Mouse (Mus musculus) hindbrain, embryonic 10.5 days (tissue): Measurements from ENCODE around the gene Dynlt1f. TPM values are rescaled to one million over a fixed set of nuclear protein-coding genes. Genes with fewer than 3 reads are reported as not detected.
"Not testable (repeated sequence)": the region's sequence is repeated elsewhere in the genome, so short reads cannot be mapped to it uniquely, and the experiment has no call there.

Experiments used
- DNase-seq: peaks from one replicate; pipeline ENCODE4 v3.0.0-alpha.2; 2017; ENCODE audit warnings: low spot score
- H3K27ac ChIP-seq: fragments of 300-500 bp; sonication (generic); 2 replicates; pipeline ENCODE4 v1.5.1; 2016; ENCODE audit warnings: mild to moderate bottlenecking, moderate library complexity
- H3K27me3 ChIP-seq: fragments of 300-500 bp; sonication (generic); 2 replicates; pipeline ENCODE4 v1.6.1; 2016; ENCODE audit warnings: mild to moderate bottlenecking; ENCODE audit not compliant: poor library complexity, insufficient read depth, severe bottlenecking
- H3K36me3 ChIP-seq: fragments of 300-500 bp; sonication (generic); 2 replicates; pipeline ENCODE4 v1.6.1; 2016; ENCODE audit warnings: mild to moderate bottlenecking, moderate library complexity
- H3K4me1 ChIP-seq: fragments of 300-500 bp; sonication (generic); replicated peaks from 2 replicates; pipeline ENCODE4 v1.6.1; 2016; ENCODE audit warnings: mild to moderate bottlenecking
- H3K4me3 ChIP-seq: fragments of 300-500 bp; sonication (generic); 2 replicates; pipeline ENCODE4 v1.5.1; 2016; ENCODE audit warnings: mild to moderate bottlenecking, moderate library complexity
- H3K9me3 ChIP-seq: fragments of 300-500 bp; sonication (generic); 2 replicates; pipeline ENCODE4 v1.6.1; 2016; ENCODE audit warnings: mild to moderate bottlenecking, moderate library complexity
- WGBS: fragments of 180-500 bp; shearing (Covaris S2); methylation state at CpG from one replicate; pipeline ENCODE4 v1.1.7; 2016; 5-methylcytosine and 5-hydroxymethylcytosine counted together
- polyA plus RNA-seq: library from polyadenylated mRNA; unstranded; fragments of >200 nt; fragmentation: Nextera tagmentation; extraction: Ambion mirVana; gene quantifications from 2 replicates; pipeline ENCODE4 v1.2.1, GENCODE M21; 2016

The Dynlt1f gene
- polyA plus RNA-seq, 1 experiment from 2014 or later, result 329 TPM

DNA sequence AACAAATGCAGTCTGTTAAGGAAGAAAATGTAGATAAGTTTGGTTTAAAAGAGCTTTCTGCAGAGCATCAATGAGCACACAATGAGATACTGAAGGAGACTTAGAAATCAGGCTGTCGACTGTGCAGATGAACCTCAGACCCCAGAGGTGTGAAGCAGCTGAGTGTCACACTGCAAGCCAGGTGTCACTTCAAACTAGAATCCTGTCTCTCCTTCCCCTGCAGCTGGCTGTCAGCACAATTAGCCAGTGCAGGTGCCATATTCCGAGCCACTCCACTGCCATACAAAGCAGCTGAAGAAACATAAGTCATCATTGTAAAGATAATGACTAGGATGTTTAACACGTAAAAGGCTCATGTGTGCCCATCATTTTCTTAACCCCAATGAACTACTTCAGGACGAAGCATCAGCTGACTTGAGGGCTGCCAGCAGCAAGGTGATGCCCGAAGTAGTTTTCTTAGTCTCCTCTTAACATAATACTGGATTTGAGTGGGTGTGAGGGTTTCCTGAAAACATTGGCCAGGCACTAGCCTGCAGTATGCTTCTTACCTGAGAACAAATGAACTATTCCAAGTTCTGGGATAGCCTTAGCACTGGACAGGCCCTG, 2.3 kb downstream of the Dynlt1f start:
- not testable (repeated sequence) for DNase-seq, H3K4me3 ChIP-seq, H3K9me3 ChIP-seq, H3K4me1 ChIP-seq, H3K27ac ChIP-seq, H3K36me3 ChIP-seq, H3K27me3 ChIP-seq
- 94% methylated on average over 4 of the region's 5 CpGs for WGBS

DNA sequence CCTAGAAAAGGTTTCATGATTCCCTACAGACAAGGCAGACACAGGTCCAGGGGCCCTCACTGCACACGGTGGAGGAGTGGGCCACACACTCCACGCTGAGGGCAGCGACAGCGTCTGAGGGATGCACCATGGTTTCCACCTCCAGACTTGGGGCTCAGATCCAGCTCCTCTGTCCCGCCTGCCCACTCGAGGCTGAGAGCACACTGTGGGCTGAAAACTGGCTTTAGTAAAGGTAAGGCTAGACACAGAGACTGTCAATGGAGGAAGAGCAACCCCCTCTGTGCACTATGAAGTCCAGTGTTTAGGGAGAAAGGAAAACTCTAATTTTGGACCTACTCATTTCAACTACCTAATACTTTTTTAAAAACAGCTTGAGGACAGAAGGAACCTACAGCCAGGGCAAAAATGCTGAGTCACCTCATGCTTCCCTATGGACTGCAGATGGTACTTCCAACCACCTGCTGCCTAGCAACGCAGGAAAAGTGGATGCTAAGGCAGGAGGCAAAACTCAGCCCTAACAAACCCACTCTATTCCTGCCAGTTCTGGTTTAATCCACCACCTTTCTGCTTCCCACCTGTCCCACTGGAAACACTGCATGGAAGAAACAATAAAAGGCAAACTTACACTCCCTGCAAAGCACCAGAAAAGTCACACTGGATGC, 4.7 kb downstream of the Dynlt1f start:
- peaks cover 16% of the 10 kb centered on the region for H3K36me3 ChIP-seq
- not testable (repeated sequence) for H3K9me3 ChIP-seq, DNase-seq, H3K27ac ChIP-seq, H3K4me3 ChIP-seq, H3K4me1 ChIP-seq, H3K27me3 ChIP-seq
- WGBS, result 93% methylated on average over 7 of the region's 7 CpGs

DNA sequence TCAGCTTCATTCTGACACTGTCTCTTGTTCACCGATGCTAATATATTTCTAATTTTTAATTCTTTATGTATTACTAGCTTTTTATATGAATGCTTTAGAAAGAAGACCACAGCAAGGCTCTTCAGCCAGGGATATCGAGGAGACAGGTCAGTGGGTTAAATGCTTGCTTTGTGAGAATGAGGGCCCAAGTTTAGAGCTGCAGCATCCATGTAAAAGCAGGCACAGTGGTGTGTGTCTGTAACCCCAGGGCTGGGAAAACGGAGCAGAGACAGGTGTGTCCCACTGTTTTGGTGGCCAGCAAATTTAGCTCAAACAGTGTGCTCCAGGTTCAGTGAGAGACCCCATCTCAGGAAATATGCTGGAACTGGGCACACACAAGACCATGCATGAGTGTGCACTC, 8.2 kb downstream of the Dynlt1f start:
- peaks cover 13% of the 10 kb centered on the region for H3K36me3 ChIP-seq
- DNase-seq, H3K4me1 ChIP-seq, H3K27me3 ChIP-seq, H3K9me3 ChIP-seq, H3K27ac ChIP-seq, H3K4me3 ChIP-seq: not testable (repeated sequence)
- 93% methylated on average over 3 of the region's 3 CpGs for WGBS

DNA sequence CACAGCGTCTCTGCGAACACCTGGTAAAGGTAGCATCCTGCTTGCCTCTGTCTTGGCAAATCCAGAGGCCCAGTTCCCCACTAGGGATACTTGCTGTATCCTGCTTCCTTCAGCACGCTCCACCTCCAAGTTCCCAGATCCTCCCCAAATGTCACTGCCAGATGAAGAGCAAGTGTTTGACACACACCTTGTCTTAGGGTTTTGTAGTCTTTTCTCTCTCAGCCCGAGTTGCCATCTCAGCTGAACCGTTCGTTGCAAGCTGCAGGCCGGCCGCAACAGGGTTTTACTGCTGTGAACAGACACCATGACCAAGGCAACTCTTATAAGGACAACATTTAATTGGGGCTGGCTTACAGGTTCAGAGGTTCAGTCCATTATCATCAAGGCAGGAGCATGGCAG, 8.9 kb downstream of the Dynlt1f start:
- not testable (repeated sequence) for H3K4me3 ChIP-seq, H3K4me1 ChIP-seq, H3K27me3 ChIP-seq, DNase-seq, H3K9me3 ChIP-seq, H3K27ac ChIP-seq
- peaks cover 13% of the 10 kb centered on the region for H3K36me3 ChIP-seq
- WGBS, result 93% methylated on average over 8 of the region's 8 CpGs

DNA sequence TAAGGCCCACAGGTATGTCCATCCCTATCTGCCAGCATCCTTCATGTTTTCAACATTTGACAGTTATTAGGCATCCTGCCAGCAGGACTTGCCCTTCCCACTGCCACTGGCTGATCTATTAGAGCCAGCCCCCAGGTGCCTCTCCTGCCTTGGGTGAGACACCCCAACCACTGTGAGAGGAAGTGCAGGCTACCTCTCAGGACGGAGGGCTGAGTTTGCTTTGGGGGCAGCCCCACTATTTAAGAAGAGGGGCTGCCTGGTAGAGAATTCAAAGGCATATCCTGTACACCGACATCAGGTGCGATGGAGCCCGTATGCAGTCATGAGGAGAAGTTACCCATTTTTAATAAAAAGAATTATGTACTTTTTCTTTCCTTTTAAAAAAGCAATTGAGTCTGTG, 10.0 kb downstream of the Dynlt1f start:
- not testable (repeated sequence) for H3K27me3 ChIP-seq, H3K4me3 ChIP-seq, H3K27ac ChIP-seq, H3K36me3 ChIP-seq, DNase-seq, H3K9me3 ChIP-seq, H3K4me1 ChIP-seq
- 90% methylated on average over 4 of the region's 4 CpGs for WGBS

DNA sequence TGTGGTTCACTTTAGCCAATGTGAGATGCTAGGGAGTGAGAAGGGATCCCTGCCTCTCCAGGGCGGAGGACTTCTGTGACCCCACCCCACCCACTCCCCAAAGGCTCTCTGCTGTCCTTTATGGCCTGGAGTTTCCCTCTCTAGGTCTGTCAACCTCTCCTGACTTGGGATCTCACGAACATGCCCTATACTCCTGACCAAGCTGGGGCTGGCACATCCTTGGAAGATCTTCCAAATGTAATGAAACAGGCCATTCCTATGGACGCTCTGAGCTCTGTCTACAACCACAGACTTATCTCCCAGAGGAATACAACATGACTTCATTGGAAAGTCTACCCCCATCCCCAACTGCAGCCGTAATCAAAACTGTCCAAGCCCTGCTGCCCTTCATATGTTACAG, 11.0 kb downstream of the Dynlt1f start:
- not testable (repeated sequence) for H3K27ac ChIP-seq, H3K27me3 ChIP-seq, DNase-seq, H3K4me1 ChIP-seq, H3K4me3 ChIP-seq, H3K36me3 ChIP-seq, H3K9me3 ChIP-seq
- 92% methylated on average over 4 of the region's 4 CpGs for WGBS

DNA sequence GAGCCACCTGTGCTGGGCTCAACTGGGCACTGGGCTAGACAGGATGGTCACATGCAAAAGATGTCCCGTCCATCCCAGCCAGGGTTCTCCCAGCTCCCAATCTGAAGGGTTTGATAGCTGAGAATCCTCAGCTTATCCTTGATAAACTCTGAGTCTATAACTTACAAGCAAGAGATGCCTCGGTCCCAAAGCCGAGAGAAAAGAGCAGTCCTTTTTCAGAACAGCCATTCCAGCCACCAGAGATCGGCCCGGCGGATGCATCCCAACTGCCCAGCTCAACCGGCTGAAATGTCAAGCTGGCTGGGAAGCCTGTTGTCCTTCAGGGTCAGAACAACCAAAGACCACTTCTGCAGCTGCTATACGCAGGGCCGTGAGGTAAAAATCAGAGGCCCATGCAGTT, 11.5 kb downstream of the Dynlt1f start:
- not testable (repeated sequence) for H3K27me3 ChIP-seq, H3K4me1 ChIP-seq, H3K27ac ChIP-seq, H3K36me3 ChIP-seq, DNase-seq, H3K9me3 ChIP-seq, H3K4me3 ChIP-seq
- 93% methylated on average over 9 of the region's 9 CpGs for WGBS

DNA sequence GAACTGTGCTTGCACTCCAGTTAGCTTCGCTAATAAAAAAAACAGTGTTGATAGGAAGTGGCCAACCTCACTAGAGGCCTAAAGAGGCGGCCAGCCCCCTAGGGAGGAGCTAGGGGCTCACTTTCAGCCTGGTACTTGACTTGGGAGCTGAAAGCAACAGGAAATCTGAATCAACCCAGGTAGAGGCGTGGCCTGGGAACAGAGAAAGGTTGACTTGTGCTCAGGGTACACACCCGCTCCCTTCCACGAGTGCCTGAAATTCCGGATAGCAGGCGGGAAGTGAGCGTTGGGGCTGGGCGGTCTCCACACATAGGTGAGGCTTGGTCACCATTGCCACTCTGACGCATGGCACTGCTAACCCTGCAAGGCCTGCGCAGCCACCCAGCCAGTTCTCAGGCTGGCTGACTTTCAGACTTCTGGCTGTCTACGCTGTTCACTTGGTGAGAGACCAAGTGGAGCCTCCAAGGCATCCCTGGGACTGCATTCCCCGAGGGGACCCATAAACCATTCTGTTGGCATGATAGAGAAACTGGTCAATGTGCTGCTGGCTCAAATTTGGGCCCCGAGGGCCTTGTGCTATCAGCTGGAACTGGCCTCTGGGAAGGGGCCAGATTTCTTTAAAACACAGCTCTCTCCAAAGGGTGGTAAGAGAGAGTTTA, 14.8 kb downstream of the Dynlt1f start:
- H3K4me3 ChIP-seq, H3K4me1 ChIP-seq, H3K27ac ChIP-seq, H3K36me3 ChIP-seq, DNase-seq, H3K9me3 ChIP-seq, H3K27me3 ChIP-seq: not testable (repeated sequence)
- 86% methylated on average over 14 of the region's 14 CpGs for WGBS

DNA sequence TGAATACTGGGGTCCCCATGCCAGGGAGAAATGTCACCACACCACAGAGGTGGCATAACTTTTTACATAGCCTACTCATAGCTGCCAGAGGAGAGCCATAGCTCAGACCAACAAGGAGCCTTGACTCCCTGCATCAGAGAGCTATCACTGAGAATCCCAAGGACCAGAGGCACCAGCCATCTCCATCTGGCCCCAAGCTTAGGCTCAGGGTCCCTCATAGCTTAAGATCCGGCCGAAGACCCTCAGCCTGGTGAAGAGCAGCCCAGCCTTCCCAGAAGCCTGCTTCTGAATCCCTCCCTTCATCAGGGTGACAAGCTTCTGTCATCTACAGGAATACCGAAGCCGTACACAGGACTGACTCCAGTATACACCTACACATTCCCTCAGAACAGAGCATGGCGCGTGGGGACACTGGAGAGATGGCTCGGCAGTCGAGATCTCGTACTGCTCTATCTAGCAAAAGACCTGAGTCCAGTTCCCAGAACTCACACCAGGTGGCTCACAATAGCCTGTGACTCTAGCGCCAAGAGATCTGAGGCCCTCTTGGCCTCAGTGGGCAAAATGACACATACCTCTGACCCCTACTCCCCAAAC, 15.6 kb downstream of the Dynlt1f start:
- H3K9me3 ChIP-seq, H3K4me1 ChIP-seq, H3K36me3 ChIP-seq, H3K27me3 ChIP-seq, DNase-seq, H3K27ac ChIP-seq, H3K4me3 ChIP-seq: not testable (repeated sequence)
- WGBS, result 87% methylated on average over 10 of the region's 10 CpGs

DNA sequence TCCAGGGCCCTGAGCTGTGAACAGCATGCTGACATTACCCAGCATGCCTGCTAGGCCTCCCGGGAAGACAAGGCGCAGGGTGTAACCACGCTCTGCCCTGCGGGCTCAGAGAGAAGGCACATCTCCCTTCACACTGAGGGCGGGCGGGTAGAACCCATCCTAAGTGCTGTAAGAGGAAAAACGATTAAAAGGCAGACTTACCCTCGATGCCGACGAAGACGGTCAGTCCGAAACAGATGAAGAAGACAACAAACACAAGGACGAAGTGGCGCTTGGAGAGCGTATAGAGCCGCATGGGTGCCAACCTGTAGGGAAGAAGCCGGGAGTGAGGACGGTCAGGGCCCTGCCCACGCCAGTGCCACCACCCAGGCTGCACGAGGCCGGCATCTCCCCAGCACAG, 16.2 kb downstream of the Dynlt1f start:
- not testable (repeated sequence) for H3K4me1 ChIP-seq, H3K27me3 ChIP-seq, H3K9me3 ChIP-seq, DNase-seq, H3K36me3 ChIP-seq, H3K27ac ChIP-seq, H3K4me3 ChIP-seq
- WGBS, result 94% methylated on average over 18 of the region's 21 CpGs

DNA sequence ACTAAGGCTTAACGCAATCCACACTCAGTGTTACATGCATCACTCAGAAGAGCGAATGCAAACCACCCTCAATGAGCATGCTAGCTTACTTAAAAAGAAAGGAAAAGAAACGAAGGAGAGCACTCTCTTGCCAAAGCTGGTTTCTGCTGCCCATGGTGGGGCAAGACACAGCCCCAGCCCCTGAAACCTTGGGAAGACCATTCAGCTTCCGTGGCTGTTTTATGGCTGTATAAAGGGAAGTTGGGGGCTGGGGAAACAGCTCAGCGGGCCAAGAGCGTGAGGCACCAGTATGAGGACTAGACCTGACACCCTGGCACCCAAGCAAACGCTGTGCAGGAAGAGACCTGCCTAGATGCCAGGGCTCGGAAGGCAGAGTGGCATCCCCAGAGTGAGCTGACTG, 17.3 kb downstream of the Dynlt1f start:
- H3K36me3 ChIP-seq, DNase-seq, H3K27me3 ChIP-seq, H3K4me1 ChIP-seq, H3K27ac ChIP-seq, H3K4me3 ChIP-seq, H3K9me3 ChIP-seq: not testable (repeated sequence)
- 88% methylated on average over 8 of the region's 8 CpGs for WGBS

DNA sequence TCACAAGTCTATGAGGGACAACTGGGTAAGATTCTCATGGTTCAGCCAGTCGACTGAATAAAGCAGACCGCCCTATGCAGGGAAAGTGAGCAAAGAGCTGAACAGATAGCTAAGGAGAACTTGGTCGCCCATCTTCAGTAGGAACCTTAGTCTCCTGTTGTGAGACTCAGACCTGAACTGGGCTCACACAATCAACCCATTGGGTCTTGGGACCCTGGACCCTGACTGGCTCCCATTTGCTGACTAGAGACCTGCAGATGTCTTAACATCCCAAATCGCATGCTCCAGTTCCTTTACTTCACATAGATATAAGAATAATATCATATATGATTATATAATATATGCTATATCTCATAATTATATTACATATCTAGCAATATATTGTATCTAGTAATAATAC, 18.3 kb downstream of the Dynlt1f start:
- not testable (repeated sequence) for H3K4me3 ChIP-seq, H3K27ac ChIP-seq, H3K4me1 ChIP-seq, H3K9me3 ChIP-seq, H3K36me3 ChIP-seq, DNase-seq, H3K27me3 ChIP-seq
- WGBS, result 94% methylated on average over 4 of the region's 4 CpGs

DNA sequence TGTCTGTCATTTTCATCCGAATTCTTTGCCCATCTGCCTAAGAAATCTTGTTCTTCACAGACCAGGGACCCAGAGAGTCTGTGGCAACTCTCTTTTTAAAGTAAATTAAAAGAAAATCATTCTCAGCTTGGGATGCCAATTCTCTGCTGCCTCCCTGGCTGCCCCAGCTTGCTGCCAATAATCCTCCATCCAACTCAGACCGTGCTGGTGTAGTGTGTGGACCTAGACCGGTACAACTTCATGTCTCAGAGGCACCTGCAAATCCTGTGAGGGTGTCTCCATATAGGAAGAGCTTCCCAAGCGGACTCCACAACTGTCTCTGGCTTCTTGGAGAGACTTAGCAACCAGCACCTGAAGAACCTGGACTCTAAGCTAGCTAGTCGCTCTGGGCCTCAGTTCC, 18.8 kb downstream of the Dynlt1f start:
- Histone ChIP-seq H3K27ac (no peak overlapping the region), H3K9me3 (peaks cover 4% of the 10 kb centered on the region), H3K27me3 (no peaks in the 10 kb centered on the region), H3K4me3 (no peak overlapping the region), H3K4me1 (no peaks in the 10 kb centered on the region), H3K36me3 (no peaks in the 10 kb centered on the region)
- no peak for DNase-seq
- 83% methylated on average over 5 of the region's 5 CpGs for WGBS
